Mouse (Mus musculus): ENCODE results near the gene Man1a2.

Man1a2 gene

GRCm38 (mm10) chr3:100685763-100686370 is 564 bp upstream of the Man1a2 start:
- peak; percentile 69 for DNase-seq (ENCODE audit: low spot score)

GRCm38 (mm10) chr3:100684234-100684975 is 898 bp downstream of the Man1a2 start:
- DNase-seq (ENCODE audit: low spot score), result no peak

- no peak for DNase-seq (ENCODE audit: low spot score)
Measured at GRCm38 (mm10) chr3:100682841-100683240, 2.5 kb downstream of the Man1a2 start.

- DNase-seq (ENCODE audit: low spot score), result no peak
Measured at GRCm38 (mm10) chr3:100682281-100682680, 3.0 kb downstream of the Man1a2 start.

GRCm38 (mm10) chr3:100681448-100682092 is 3.7 kb downstream of the Man1a2 start:
- DNase-seq (ENCODE audit: low spot score), result no peak

DNA sequence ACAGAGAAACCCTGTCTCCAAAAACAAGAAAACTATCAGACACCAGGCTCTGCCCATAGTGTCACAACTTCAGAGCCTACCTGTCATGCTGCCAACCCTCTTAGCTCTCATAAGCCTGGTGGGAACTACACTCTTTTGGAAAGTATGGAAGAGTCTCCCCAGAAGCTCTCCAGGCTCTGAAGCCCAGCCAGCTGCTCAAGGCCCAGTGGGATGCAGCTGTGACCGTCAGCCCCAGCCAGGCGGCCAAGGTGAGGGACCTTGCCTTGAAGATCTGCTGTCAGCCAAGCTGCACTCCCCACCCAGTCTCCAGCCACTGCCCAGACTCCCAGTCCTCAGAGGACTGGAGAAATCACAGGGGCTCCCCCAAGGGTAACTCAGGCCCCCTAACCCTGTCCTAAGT is 5.1 kb downstream of the Man1a2 start:
- no peak for DNase-seq (ENCODE audit: low spot score)

- no peak for DNase-seq (ENCODE audit: low spot score)
Measured at GRCm38 (mm10) chr3:100678951-100679570, 6.2 kb downstream of the Man1a2 start.

- no peak for DNase-seq (ENCODE audit: low spot score)
Measured at GRCm38 (mm10) chr3:100675146-100675545, 10.2 kb downstream of the Man1a2 start.

DNA sequence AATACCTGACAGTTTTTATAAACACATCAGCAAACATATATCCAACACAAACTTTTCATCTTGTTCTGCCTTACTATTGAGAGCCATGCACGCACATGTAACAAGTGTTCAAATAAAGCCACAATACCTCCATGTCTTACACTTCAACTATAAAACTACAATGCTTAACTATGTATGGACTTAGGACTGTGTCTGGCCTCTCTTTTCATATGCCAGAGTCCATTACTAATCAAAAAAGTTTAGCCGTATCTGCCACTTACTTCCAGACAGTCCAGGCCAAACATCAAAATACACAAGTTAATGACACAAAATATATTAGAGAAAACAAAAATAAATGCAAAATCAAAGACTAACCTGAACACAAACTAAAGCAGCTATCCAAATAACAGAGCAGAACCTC is 14.9 kb downstream of the Man1a2 start:
- DNase-seq (ENCODE audit: low spot score), result no peak

DNA sequence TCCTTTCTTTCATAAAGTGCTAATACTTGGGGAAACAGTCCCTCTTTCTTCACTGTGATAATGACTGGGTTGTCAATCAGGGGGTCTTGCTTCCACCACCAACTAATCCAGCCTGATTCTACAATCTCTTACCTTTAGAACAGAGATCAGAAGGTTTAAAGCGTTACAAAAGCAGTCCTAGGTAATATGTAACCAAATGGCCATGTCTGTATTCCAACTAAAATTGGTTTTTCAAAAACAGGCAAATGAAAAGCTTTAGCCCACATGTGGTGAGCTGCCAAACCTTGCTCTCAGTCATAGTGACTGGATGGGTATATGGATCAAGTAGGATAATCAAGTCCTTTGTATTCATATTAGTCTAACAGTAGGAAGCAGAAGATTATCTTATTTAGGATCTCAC is 32.0 kb downstream of the Man1a2 start:
- no peak for DNase-seq (ENCODE audit: low spot score)

DNA sequence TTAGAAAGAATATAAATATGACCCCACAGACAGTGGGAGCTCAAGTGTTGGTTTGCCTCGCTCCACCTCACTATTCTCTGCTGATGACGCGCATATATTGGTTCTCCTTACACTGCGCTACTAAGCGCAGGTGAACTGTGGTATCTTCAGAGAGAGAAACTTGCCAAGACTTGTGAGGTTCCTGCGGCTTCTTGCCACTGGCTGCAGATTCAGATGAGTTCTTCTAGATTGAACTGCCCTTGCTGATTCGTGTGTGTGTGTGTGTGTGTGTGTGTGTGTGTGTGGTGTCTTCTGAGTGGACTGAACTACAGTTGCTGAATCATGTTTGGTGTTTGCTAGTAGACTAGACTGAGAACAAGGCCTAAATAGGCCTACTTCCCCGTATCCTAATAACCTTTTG is 43.7 kb downstream of the Man1a2 start:
- peak; percentile 43 for DNase-seq (ENCODE audit: low spot score)

DNA sequence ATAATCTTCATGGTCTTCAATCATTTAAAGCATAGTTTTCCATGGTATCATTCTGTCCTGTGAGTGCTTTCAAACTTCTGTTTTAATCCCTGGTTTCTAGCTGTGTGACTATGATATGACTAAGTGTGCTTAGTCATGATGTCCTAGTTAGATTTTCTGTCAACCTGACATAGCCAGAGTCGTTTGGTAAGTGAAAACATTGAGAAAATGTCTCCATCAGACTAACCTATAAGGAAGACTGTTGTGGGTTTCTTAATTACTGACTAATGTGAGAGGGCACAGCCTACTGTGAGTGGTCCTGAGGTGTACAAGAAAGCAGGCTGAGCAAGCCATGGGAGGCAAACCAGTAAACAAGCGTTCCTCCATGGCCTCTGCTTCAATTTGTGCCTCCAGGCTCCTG is 49.0 kb downstream of the Man1a2 start:
- DNase-seq (ENCODE audit: low spot score), result no peak

GRCm38 (mm10) chr3:100634821-100635220 is 50.5 kb downstream of the Man1a2 start:
- DNase-seq (ENCODE audit: low spot score), result no peak

DNA sequence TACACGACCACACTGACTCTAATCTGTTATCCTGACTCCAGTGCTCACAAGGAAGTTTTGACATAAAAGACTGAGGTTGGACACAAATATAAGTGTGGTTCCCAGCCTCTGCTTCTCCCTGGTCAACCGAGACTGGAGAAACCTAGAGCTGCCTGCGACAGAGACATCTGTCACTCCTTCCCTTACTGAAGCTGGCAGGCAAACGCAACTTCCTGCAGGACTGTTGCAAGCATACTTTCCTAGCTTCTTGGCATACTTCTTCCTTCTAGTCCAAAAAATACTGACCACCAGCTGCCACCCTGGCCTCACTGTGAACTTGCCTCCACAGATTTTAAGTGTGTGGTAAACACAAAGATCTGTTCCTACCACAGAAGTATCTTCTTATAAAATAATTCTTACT is 66.8 kb downstream of the Man1a2 start:
- no peak for DNase-seq (ENCODE audit: low spot score)

- DNase-seq (ENCODE audit: low spot score), result no peak
Measured at GRCm38 (mm10) chr3:100610916-100611315, 74.4 kb downstream of the Man1a2 start.

GRCm38 (mm10) chr3:100604539-100604938 is 80.8 kb downstream of the Man1a2 start:
- no peak for DNase-seq (ENCODE audit: low spot score)

DNA sequence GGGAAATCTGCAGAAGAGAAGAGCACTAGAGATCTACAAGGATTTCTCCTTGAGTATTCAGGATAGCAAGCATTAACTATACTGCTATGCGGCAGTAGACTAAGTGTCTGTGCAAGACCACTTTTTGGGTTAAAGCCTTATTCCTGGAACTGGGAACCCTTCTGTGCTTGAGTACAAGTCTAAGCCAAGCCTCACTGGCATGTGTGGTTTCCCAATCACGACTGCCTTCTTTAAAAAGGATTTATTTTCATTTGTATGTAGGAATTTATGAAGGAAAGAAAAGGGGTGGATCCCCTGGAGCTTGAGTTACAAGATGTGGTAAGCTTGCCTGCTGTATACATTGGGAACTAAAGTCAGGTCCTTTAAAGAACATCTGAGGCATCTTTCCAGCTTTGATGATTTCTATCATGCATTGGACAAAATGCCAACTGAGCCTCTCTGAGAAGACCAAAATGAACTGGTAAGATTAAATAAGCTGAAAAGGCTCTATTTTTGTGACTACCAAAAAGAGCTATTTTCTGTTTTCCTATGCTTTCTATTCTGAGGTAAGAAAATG is 86.0 kb downstream of the Man1a2 start:
- no peak for DNase-seq (ENCODE audit: low spot score)

DNA sequence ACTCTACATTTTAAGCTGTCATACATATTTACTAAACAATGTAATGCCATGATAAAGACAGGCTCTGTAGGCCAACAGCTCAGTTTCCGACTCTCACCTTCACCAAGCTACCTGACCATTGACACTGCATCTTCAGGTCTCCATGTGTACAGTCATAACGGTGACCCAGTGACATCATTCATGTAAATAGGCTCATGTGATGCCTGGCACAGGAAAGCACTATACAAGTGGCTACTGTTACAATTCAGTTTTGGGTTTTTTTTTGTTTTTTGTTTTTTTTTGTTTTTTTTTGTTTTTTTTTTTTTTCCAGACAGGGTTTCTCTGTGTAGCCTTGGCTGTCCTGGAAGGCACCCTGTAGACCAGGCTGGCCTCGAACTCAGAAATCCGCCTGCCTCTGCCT is 94.2 kb downstream of the Man1a2 start:
- DNase-seq (ENCODE audit: low spot score), result no peak

DNA sequence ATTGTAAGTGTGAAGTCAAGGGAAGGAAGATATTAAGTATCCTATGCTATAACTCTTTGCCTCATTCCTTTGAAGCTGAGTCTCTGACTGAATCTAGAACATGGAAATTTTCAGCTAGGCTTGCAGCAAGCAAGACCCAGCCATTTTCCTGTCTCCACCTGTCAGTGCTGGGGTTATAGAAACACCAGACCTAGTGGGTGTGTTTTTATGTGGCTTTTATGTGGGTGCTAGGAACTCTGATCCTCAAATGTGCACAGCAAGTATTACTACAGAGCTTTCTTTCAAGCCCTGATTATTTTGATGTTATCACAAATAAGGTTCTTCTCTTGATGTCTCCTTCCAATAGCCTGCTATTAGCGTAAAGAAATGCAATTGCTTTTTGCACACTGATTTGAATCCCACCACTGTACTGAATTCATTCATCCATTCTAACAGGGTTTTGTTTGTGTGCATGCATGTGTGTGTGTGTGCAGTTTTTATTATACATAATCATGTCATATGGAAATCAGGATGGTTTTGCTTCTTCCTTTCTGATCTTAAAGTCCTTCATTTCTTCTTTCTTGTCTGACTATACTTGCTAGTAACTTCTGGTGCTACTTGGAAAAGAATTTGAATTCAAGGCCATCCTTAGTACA is 102.5 kb downstream of the Man1a2 start:
- no peak for DNase-seq (ENCODE audit: low spot score)

DNA sequence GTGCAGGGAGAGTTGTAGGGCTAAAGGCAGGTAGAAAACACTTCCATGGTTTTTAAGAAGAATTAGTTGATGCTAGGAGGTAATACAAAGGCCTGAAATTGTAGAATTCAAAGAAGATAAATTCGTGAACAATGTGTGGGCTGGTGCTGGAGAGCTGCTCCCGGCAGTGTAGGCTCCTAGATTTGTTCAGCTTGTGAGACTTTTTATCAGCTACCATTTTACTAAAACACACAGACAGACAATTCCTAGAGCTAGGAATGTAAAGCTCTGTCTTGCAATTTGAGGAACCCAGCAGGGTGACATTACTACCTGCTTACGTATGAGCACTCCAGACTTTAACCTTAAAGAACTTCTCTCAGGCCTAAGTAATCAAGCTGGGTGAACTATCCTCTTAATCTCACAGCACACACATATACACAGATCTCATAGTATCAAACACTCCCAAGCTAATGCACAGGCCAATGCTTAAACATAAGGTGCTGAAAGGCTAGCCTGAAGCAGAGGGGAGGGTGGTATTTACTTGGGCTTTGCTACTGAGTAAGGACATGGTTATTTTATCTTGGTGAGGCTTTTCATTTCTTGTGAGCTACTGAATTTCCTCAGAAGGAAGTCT is 112.6 kb downstream of the Man1a2 start:
- DNase-seq (ENCODE audit: low spot score), result no peak

Measured in urinary bladder, postnatal 25 days (tissue).